Mouse (Mus musculus): ENCODE data around the gene Lrrc4b.

DNA sequence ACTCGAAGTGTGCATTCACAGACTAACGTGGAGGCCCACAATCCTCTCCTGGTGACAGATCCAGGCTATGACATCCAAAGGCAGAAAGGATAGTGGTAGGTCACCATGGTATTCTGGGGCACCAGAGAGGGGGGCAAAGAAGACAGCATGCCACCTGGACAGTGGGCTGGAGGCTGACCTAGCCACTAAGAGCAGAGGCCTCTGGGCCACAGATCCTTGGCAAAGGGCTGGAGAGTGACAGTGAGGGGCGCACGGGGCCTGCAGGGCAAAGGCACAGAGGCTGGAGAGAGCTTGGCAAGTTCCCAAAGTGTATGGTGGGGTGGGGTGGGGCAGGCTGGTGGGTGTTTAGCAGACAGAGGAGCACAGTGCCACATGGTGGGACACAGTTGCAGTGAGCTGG lies 61.5 kb downstream of the Lrrc4b start:
- TF ChIP-seq MAFK (IDR thresholded peaks at IDR 0.05; ENCODE audit: insufficient read depth, low read depth, low read length) (no peak), HCFC1 (IDR thresholded peaks at IDR 0.05; ENCODE audit: borderline replicate concordance, insufficient read depth, low read length) (no peak), CHD2 (IDR thresholded peaks at IDR 0.05; ENCODE audit: low read depth, low read length) (no peak), ZC3H11A (IDR thresholded peaks at IDR 0.05; ENCODE audit: borderline replicate concordance, low read depth, low read length) (no peak)
